Mouse (Mus musculus) induced T-regulatory cell, adult 2 months (primary cell): Measurements from ENCODE around the gene Olfr513.

ENCODE experiments used
- DNase-seq: peaks from one replicate; pipeline ENCODE4 v3.0.0-alpha.2; 2012; ENCODE audit warnings: low read depth

The Olfr513 gene

GRCm38 (mm10) chr7:108750673-108751072 lies at the start of gene Olfr513:
TSS of gene Olfr513 (plus strand) at chr7:108750973.
- DNase-seq: no peak

DNA sequence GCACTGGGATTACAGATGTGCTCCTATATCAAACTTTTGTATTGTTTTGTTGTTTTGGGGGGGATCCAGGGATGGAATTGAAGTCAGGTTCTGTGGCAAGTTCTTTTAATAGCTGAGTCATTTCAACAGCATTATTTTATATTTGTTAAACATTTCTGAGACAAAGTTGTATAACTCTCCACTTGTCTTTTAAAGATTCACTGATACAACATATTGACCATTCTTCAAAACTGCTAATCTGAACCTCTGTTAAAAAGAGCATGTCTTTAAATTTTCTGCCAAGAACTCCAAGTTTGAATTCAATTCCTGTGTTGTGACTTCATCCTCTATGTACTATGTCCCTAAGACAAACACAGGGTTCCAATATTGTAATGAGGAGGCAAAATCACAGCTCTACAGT lies 37.8 kb upstream of the Olfr513 start, which contains the start of gene Olfr512:
Gene Olfr512 (plus strand): TSS at position 301 of the 400 bp plus-strand sequence.
- DNase-seq: no peak

DNA sequence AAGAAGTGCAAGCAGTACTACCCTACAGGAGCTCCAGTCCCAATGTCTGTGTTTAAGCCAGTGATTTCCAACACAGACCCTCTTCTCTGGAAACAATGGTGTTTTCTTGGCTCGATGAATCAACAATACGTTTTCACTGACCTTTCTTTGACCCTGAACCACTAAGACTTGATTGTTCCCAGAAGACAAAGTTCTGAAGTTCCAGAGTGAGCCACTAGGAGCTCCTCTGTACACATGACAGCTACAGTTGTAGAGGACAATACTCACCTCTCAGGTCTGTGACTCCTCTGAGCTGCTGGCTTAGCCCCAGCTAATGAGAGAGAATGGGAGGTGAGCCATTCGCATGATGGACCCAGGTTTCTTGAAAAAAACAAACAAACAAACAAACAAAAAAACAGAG lies 9.6 kb downstream of the Olfr513 start:
- DNase-seq: no peak

- no peak for DNase-seq
Observed at GRCm38 (mm10) chr7:108797205-108797933, 46.6 kb downstream of the Olfr513 start.
